Mouse (Mus musculus): ENCODE data around the gene Ppid.
"Not testable (repeated sequence)": the region's sequence is repeated elsewhere in the genome, so short reads cannot be mapped to it uniquely, and the experiment has no call there.

Gene Ppid

GRCm38 (mm10) chr3:79572399-79572798 is 18.7 kb upstream of the Ppid start:
- DNase-seq (ENCODE audit: low read depth, low spot score) = no peak

- DNase-seq (ENCODE audit: low read depth, low spot score) = not testable (repeated sequence)
Observed at GRCm38 (mm10) chr3:79573376-79573775, 17.8 kb upstream of the Ppid start.

- no peak for DNase-seq (ENCODE audit: low read depth, low spot score)
Observed at GRCm38 (mm10) chr3:79574336-79574735, 16.8 kb upstream of the Ppid start.

GRCm38 (mm10) chr3:79575576-79576467 is 15.3 kb upstream of the Ppid start:
- DNase-seq (ENCODE audit: low read depth, low spot score) = no peak

GRCm38 (mm10) chr3:79576468-79576816 is 14.7 kb upstream of the Ppid start:
- no peak for DNase-seq (ENCODE audit: low read depth, low spot score)

GRCm38 (mm10) chr3:79576865-79577264 is 14.3 kb upstream of the Ppid start:
- DNase-seq (ENCODE audit: low read depth, low spot score) = no peak

- DNase-seq (ENCODE audit: low read depth, low spot score) = no peak
Observed at GRCm38 (mm10) chr3:79577606-79578005, 13.5 kb upstream of the Ppid start.

GRCm38 (mm10) chr3:79578164-79578563 is 13.0 kb upstream of the Ppid start:
- DNase-seq (ENCODE audit: low read depth, low spot score) = no peak

- no peak for DNase-seq (ENCODE audit: low read depth, low spot score)
Observed at GRCm38 (mm10) chr3:79579891-79580575, 11.1 kb upstream of the Ppid start.

- peak; percentile 81 for DNase-seq (ENCODE audit: low read depth, low spot score)
Observed at GRCm38 (mm10) chr3:79586804-79587203, 4.3 kb upstream of the Ppid start.

- no peak for DNase-seq (ENCODE audit: low read depth, low spot score)
Observed at GRCm38 (mm10) chr3:79589671-79590070, 1.5 kb upstream of the Ppid start.

- no peak for DNase-seq (ENCODE audit: low read depth, low spot score)
Observed at GRCm38 (mm10) chr3:79591793-79592471, 790 bp downstream of the Ppid start.

GRCm38 (mm10) chr3:79595468-79595867 is 4.3 kb downstream of the Ppid start:
- DNase-seq (ENCODE audit: low read depth, low spot score) = no peak

- no peak for DNase-seq (ENCODE audit: low read depth, low spot score)
Observed at GRCm38 (mm10) chr3:79609886-79610285, 18.7 kb downstream of the Ppid start.

GRCm38 (mm10) chr3:79627484-79628181 is 36.5 kb downstream of the Ppid start:
- DNase-seq (ENCODE audit: low read depth, low spot score) = no peak

GRCm38 (mm10) chr3:79628182-79628560 is 37.0 kb downstream of the Ppid start:
- no peak for DNase-seq (ENCODE audit: low read depth, low spot score)

- DNase-seq (ENCODE audit: low read depth, low spot score) = peak; percentile 99
Observed at GRCm38 (mm10) chr3:79628561-79629415, 37.6 kb downstream of the Ppid start, which contains the start of gene 4930579G24Rik. Gene 4930579G24Rik (plus strand): TSS chr3:79629079.

- DNase-seq (ENCODE audit: low read depth, low spot score) = peak; percentile 38
Observed at GRCm38 (mm10) chr3:79629416-79629730, 38.2 kb downstream of the Ppid start, which contains the start of gene Etfdh. Gene Etfdh (minus strand): TSS chr3:79629500.

- no peak for DNase-seq (ENCODE audit: low read depth, low spot score)
Observed at GRCm38 (mm10) chr3:79652129-79652528, 61.0 kb downstream of the Ppid start.

All from retina, postnatal 7 days (tissue).